ENCODE assay signal across 21 mouse cellular contexts in genomic region chr9:77398856-77399631, GRCm38 (mm10). TPM values are rescaled to one million over a fixed set of nuclear protein-coding genes. Genes with fewer than 3 reads are reported as not detected.
DNase-seq lines count a peak whose midpoint lies in the region; ATAC-seq and TF ChIP-seq lines count a peak whose summit lies in the region.
"Had no signal": no experiment of that assay in that cellular context is flagged by ENCODE, and none has a peak within 500 bp of the region (broad histone marks: within the 10 kb centered on the region; RNA-seq: fewer than 3 reads in every experiment).

No protein-coding gene starts in this region.

- no peak for TF ChIP-seq EP300 in CH12.LX (IDR thresholded peaks at IDR 0.05; ENCODE audit: low read length)

- dilution Hi-C loops in CH12.LX (cut with MboI; ENCODE audit: extremely low pct_ligation_motif_present, extremely low pct_unique_long_range_greater_than_20kb, low sequenced_read_pairs) = no loop called here

- TF ChIP-seq POLR2A in CH12.LX (IDR thresholded peaks at IDR 0.05; ENCODE audit: low read depth, low read length) = no peak

- TF ChIP-seq RAD21 in CH12.LX (IDR thresholded peaks at IDR 0.05; ENCODE audit: low read depth, low read length) = no peak

- no peaks in the 10 kb centered on the region for H3K9me3 ChIP-seq in forebrain, embryonic 11.5 days (ENCODE audit: control insufficient read depth, low read length)
- H3K9me3 ChIP-seq in forebrain, postnatal 0 days (ENCODE audit: low read length) = no peaks in the 10 kb centered on the region
- no peaks in the 10 kb centered on the region for H3K9me3 ChIP-seq in CH12.LX (replicated peaks; ENCODE audit: low read length)
- no peaks in the 10 kb centered on the region for H3K9me3 ChIP-seq in forebrain, embryonic 13.5 days (replicated peaks)
- no peaks in the 10 kb centered on the region for H3K9me3 ChIP-seq in midbrain, embryonic 15.5 days
- H3K9me3 ChIP-seq in liver, embryonic 12.5 days (replicated peaks) = no peaks in the 10 kb centered on the region
- H3K9me3 ChIP-seq: embryonic facial prominence, embryonic 12.5 days; heart, embryonic 13.5 days; lung, embryonic 15.5 days; megakaryocyte, embryonic 14.5 days had no signal

- TF ChIP-seq CTCF in forebrain, postnatal 0 days (IDR thresholded peaks at IDR 0.05; ENCODE audit: low read depth) = no peak
- no peak for TF ChIP-seq CTCF in CH12.LX (conservative IDR thresholded peaks at IDR 0.05 in 1 of 2, IDR thresholded peaks at IDR 0.05 in 1 of 2; ENCODE audit: low read depth in 2 of 2, low read length in 2 of 2)

- no peaks in the 10 kb centered on the region for H3K27me3 ChIP-seq in forebrain, embryonic 11.5 days (ENCODE audit: control insufficient read depth, insufficient read depth, low read length)
- no peaks in the 10 kb centered on the region for H3K27me3 ChIP-seq in forebrain, postnatal 0 days (ENCODE audit: insufficient read depth, low read length)
- H3K27me3 ChIP-seq in CH12.LX (replicated peaks) = peaks cover 6% of the 10 kb centered on the region
- no peaks in the 10 kb centered on the region for H3K27me3 ChIP-seq in forebrain, embryonic 13.5 days
- no peaks in the 10 kb centered on the region for H3K27me3 ChIP-seq in midbrain, embryonic 15.5 days (replicated peaks)
- H3K27me3 ChIP-seq in liver, embryonic 12.5 days (replicated peaks) = no peaks in the 10 kb centered on the region
- H3K27me3 ChIP-seq: embryonic facial prominence, embryonic 12.5 days; heart, embryonic 13.5 days; lung, embryonic 15.5 days; megakaryocyte, embryonic 14.5 days had no signal

- in situ Hi-C loops in CH12.LX (cut with MboI; ENCODE audit: low pct_ligation_motif_present, low pct_unique_long_range_greater_than_20kb, low sequenced_read_pairs) = loop anchor here (25.0 kb wide), 2 partner anchors 412 to 1012 kb away; no protein-coding TSS in a partner anchor

- no peaks in the 10 kb centered on the region for H3K79me2 ChIP-seq in CH12.LX (replicated peaks; ENCODE audit: control insufficient read depth, extremely low read depth, insufficient read depth, poor library complexity, severe bottlenecking)

- no peak overlapping the region for H3K27ac ChIP-seq in forebrain, embryonic 11.5 days (ENCODE audit: low read depth, low read length)
- no peak overlapping the region for H3K27ac ChIP-seq in forebrain, postnatal 0 days (ENCODE audit: low read depth, low read length)
- H3K27ac ChIP-seq in CH12.LX (ENCODE audit: insufficient read depth, low read depth) = no peak overlapping the region
- H3K27ac ChIP-seq in forebrain, embryonic 13.5 days = no peak overlapping the region
- H3K27ac ChIP-seq in midbrain, embryonic 15.5 days = 0 out of 2 replicates have a peak overlapping the region, but pooled peaks have one; percentile 32
- no peak overlapping the region for H3K27ac ChIP-seq in liver, embryonic 12.5 days
- H3K27ac ChIP-seq: embryonic facial prominence, embryonic 12.5 days; heart, embryonic 13.5 days; kidney, postnatal 0 days; lung, embryonic 15.5 days had no signal

- H3K9ac ChIP-seq in forebrain, embryonic 11.5 days (ENCODE audit: low read length) = no peak overlapping the region
- no peak overlapping the region for H3K9ac ChIP-seq in forebrain, postnatal 0 days
- no peak overlapping the region for H3K9ac ChIP-seq in CH12.LX (ENCODE audit: insufficient read depth, low read depth)
- H3K9ac ChIP-seq in forebrain, embryonic 13.5 days = no peak overlapping the region
- H3K9ac ChIP-seq in midbrain, embryonic 15.5 days = no peak overlapping the region
- H3K9ac ChIP-seq in liver, embryonic 12.5 days = no peak overlapping the region
- H3K9ac ChIP-seq: embryonic facial prominence, embryonic 12.5 days; heart, embryonic 13.5 days; lung, embryonic 15.5 days had no signal

- H3K4me1 ChIP-seq in forebrain, embryonic 11.5 days (replicated peaks; ENCODE audit: control insufficient read depth, insufficient read depth, low read length) = no peaks in the 10 kb centered on the region
- H3K4me1 ChIP-seq in forebrain, postnatal 0 days (ENCODE audit: insufficient read depth) = no peaks in the 10 kb centered on the region
- H3K4me1 ChIP-seq in CH12.LX (ENCODE audit: control insufficient read depth in 1 of 2, insufficient read depth in 2 of 2) = peaks cover 0 to 29% of the 10 kb centered on the region in 2 experiments; a peak in 2 of 4 replicates
- no peaks in the 10 kb centered on the region for H3K4me1 ChIP-seq in forebrain, embryonic 13.5 days
- H3K4me1 ChIP-seq in midbrain, embryonic 15.5 days = peaks cover 6% of the 10 kb centered on the region
- no peaks in the 10 kb centered on the region for H3K4me1 ChIP-seq in liver, embryonic 12.5 days
- H3K4me1 ChIP-seq: embryonic facial prominence, embryonic 12.5 days; heart, embryonic 13.5 days; lung, embryonic 15.5 days; megakaryocyte, embryonic 14.5 days had no signal

- no peak overlapping the region for H3K4me3 ChIP-seq in forebrain, embryonic 11.5 days (ENCODE audit: low read depth, low read length)
- H3K4me3 ChIP-seq in forebrain, postnatal 0 days (ENCODE audit: low read depth, low read length) = no peak overlapping the region
- H3K4me3 ChIP-seq in CH12.LX (replicated peaks in 1 of 3; ENCODE audit: low read depth in 2 of 3, low read length in 2 of 3, poor library complexity in 1 of 3) = no peak overlapping the region
- no peak overlapping the region for H3K4me3 ChIP-seq in forebrain, embryonic 13.5 days
- no peak overlapping the region for H3K4me3 ChIP-seq in midbrain, embryonic 15.5 days
- H3K4me3 ChIP-seq in liver, embryonic 12.5 days = no peak overlapping the region
- H3K4me3 ChIP-seq: embryonic facial prominence, embryonic 12.5 days; heart, embryonic 13.5 days; lung, embryonic 15.5 days; megakaryocyte, embryonic 14.5 days had no signal

- H3K36me3 ChIP-seq in forebrain, embryonic 11.5 days (ENCODE audit: control insufficient read depth, insufficient read depth, low read length) = no peaks in the 10 kb centered on the region
- no peaks in the 10 kb centered on the region for H3K36me3 ChIP-seq in forebrain, postnatal 0 days (ENCODE audit: insufficient read depth)
- H3K36me3 ChIP-seq in CH12.LX (replicated peaks in 1 of 2; ENCODE audit: control insufficient read depth in 1 of 2, insufficient read depth in 1 of 2, low read length in 1 of 2) = no peaks in the 10 kb centered on the region
- H3K36me3 ChIP-seq in forebrain, embryonic 13.5 days (ENCODE audit: poor library complexity, severe bottlenecking) = no peaks in the 10 kb centered on the region
- no peaks in the 10 kb centered on the region for H3K36me3 ChIP-seq in midbrain, embryonic 15.5 days (replicated peaks)
- H3K36me3 ChIP-seq in liver, embryonic 12.5 days = no peaks in the 10 kb centered on the region
- H3K36me3 ChIP-seq: embryonic facial prominence, embryonic 12.5 days; heart, embryonic 13.5 days; lung, embryonic 15.5 days had no signal

- H3K4me2 ChIP-seq in forebrain, embryonic 11.5 days (ENCODE audit: low read depth, low read length, severe bottlenecking) = no peak overlapping the region
- H3K4me2 ChIP-seq in forebrain, postnatal 0 days (ENCODE audit: low read depth) = no peak overlapping the region
- H3K4me2 ChIP-seq in CH12.LX (ENCODE audit: insufficient read depth, low read depth, poor library complexity, severe bottlenecking) = peak overlapping the region; percentile 19
- H3K4me2 ChIP-seq in forebrain, embryonic 13.5 days = no peak overlapping the region
- H3K4me2 ChIP-seq in midbrain, embryonic 15.5 days = no peak overlapping the region
- H3K4me2 ChIP-seq in liver, embryonic 12.5 days = no peak overlapping the region
- H3K4me2 ChIP-seq: embryonic facial prominence, embryonic 12.5 days; heart, embryonic 13.5 days; lung, embryonic 15.5 days had no signal

- peak; percentile 71 for ATAC-seq in forebrain, embryonic 11.5 days (replicated peaks; ENCODE audit: low FRiP score)
- ATAC-seq in forebrain, postnatal 0 days = no peak
- ATAC-seq in forebrain, embryonic 13.5 days = peak; percentile 50; the same call in 1 of the 2 replicates
- peak; percentile 92 for ATAC-seq in midbrain, embryonic 15.5 days (replicated peaks)
- no peak for ATAC-seq in liver, embryonic 12.5 days

- DNase-seq in forebrain, embryonic 11.5 days (ENCODE audit: low spot score) = peak; percentile 60
- DNase-seq in forebrain, postnatal 0 days = no peak
- DNase-seq in CH12.LX (ENCODE audit: extremely low read depth) = no peak
- no peak for DNase-seq in cerebellum, adult 9-11 months
- DNase-seq in right cerebral cortex, postnatal 10 days (ENCODE audit: low spot score in 2 of 2) = no peak
- DNase-seq: adrenal gland, adult 2 months; cerebellum, adult 9-10 months; gastrocnemius, postnatal 14 days; heart, postnatal 4 days; thymus, adult 18-20 months had no signal

- WGBS in forebrain, embryonic 11.5 days = 40% methylated on average over 13 of the region's 13 CpGs
- 30% methylated on average over 13 of the region's 13 CpGs for WGBS in forebrain, postnatal 0 days
- WGBS in forebrain, embryonic 13.5 days = 29% methylated on average over 13 of the region's 13 CpGs
- WGBS in midbrain, embryonic 15.5 days = 36% methylated on average over 13 of the region's 13 CpGs
- 59% methylated on average over 13 of the region's 13 CpGs for WGBS in liver, embryonic 12.5 days (ENCODE audit: insufficient replicate concordance)

TF ChIP-seq in CH12.LX, 34 proteins besides CTCF, POLR2A, EP300 and RAD21 (continues in another document):
- no peak for TF ChIP-seq ZMIZ1 (IDR thresholded peaks at IDR 0.05; ENCODE audit: low read depth, low read length)
- no peak for TF ChIP-seq ZKSCAN1 (IDR thresholded peaks at IDR 0.05; ENCODE audit: borderline replicate concordance, low read depth, low read length)
- no peak for TF ChIP-seq POLR2AphosphoS2 (IDR thresholded peaks at IDR 0.05; ENCODE audit: low read depth, low read length)
- no peak for TF ChIP-seq ELF1 (IDR thresholded peaks at IDR 0.05; ENCODE audit: low read depth, low read length)
- TF ChIP-seq MAX (IDR thresholded peaks at IDR 0.05; ENCODE audit: low read length) = no peak
- no peak for TF ChIP-seq JUND (conservative IDR thresholded peaks at IDR 0.05; ENCODE audit: low read depth, low read length)
- no peak for TF ChIP-seq USF2 (conservative IDR thresholded peaks at IDR 0.05; ENCODE audit: low read depth, low read length)
- TF ChIP-seq TBP (conservative IDR thresholded peaks at IDR 0.05; ENCODE audit: low read depth, low read length) = no peak
- no peak for TF ChIP-seq UBTF (IDR thresholded peaks at IDR 0.05; ENCODE audit: low read depth, low read length)
- no peak for TF ChIP-seq SIN3A (IDR thresholded peaks at IDR 0.05; ENCODE audit: low read length)

RNA-seq across cellular contexts. Expression of gene Mlip, which starts 46.3 kb away (rescaled TPM):
- polyA plus RNA-seq in forebrain, embryonic 11.5 days (2014; fragmentation: Nextera tagmentation; extraction: Ambion mirVana) = 0.27 TPM in 1 of 2 replicates, not detected in the other
- total RNA-seq in forebrain, postnatal 0 days (2014; rRNA removed) = 6.9 and 16.5 TPM in 2 replicates
- 16.2 and 22.6 TPM in 2 replicates for polyA plus RNA-seq in forebrain, postnatal 0 days (2015; fragmentation: Nextera tagmentation; extraction: Ambion mirVana)
- not detected in 2 replicates for total RNA-seq in CH12.LX (2012; rRNA removed)
- total RNA-seq in CH12.LX (2014; rRNA removed) = not detected in 2 replicates
- not detected in 2 replicates for polyA plus RNA-seq in CH12.LX (2012; ENCODE audit: insufficient read length, low read depth)
- 0.23 and 0.48 TPM in 2 replicates for polyA plus RNA-seq in forebrain, embryonic 13.5 days (2015; fragmentation: Nextera tagmentation; extraction: Ambion mirVana)
- 0.56 and 1.4 TPM in 2 replicates for polyA plus RNA-seq in midbrain, embryonic 15.5 days (2015; fragmentation: Nextera tagmentation; extraction: Ambion mirVana)
- not detected in 2 replicates for polyA plus RNA-seq in liver, embryonic 12.5 days (2016; fragmentation: Nextera tagmentation; extraction: Ambion mirVana)
- total RNA-seq: ES-E14; liver, adult 2 months had no signal
- polyA plus RNA-seq: adrenal gland, adult 2 months; liver, adult 2 months; small intestine, adult 2 months had no signal

Comparison
In these comparisons a context has a peak if more than half of its experiments do, and no peak if none do; other contexts are left out.
1. ATAC-seq: peak in forebrain, embryonic 11.5 days (single experiment), forebrain, embryonic 13.5 days (single experiment) and midbrain, embryonic 15.5 days (single experiment); none in forebrain, postnatal 0 days (single experiment) and liver, embryonic 12.5 days (single experiment).